Mouse (Mus musculus): ENCODE results near the gene Rhbdl3. TPM values are rescaled to one million over a fixed set of nuclear protein-coding genes. Genes with fewer than 3 reads are reported as not detected.
A peak's percentile ranks its signal among the peaks of the same experiment; 100 is the strongest.

The Rhbdl3 gene
- polyA plus RNA-seq, 1 experiment from 2014 or later: 0.71 TPM

GRCm38 (mm10) chr11:80312565-80312964 is 11.9 kb downstream of the Rhbdl3 start:
- Histone ChIP-seq H3K36me3 (no peaks in the 10 kb centered on the region), H3K9ac (no peak overlapping the region), H3K27me3 (replicated peaks) (peaks cover 30% of the 10 kb centered on the region), H3K4me3 (no peak overlapping the region), H3K4me2 (no peak overlapping the region), H3K4me1 (no peaks in the 10 kb centered on the region), H3K9me3 (no peaks in the 10 kb centered on the region), H3K27ac (replicated peaks) (no peak overlapping the region)
- WGBS: under 1% methylated on average over 6 of the region's 6 CpGs
- no peak for ATAC-seq (ENCODE audit: extremely low read depth, insufficient number of reproducible peaks, low FRiP score, low TSS enrichment)

- no peaks in the 10 kb centered on the region for H3K9me3 ChIP-seq
- WGBS: 58% methylated on average over 1 of the region's 1 CpGs
- H3K4me3 ChIP-seq: no peak overlapping the region
- no peak overlapping the region for H3K4me2 ChIP-seq
- no peaks in the 10 kb centered on the region for H3K36me3 ChIP-seq
- H3K27ac ChIP-seq (replicated peaks): no peak overlapping the region
- no peak for ATAC-seq (ENCODE audit: extremely low read depth, insufficient number of reproducible peaks, low FRiP score, low TSS enrichment)
- peaks cover 30% of the 10 kb centered on the region for H3K27me3 ChIP-seq (replicated peaks)
- H3K9ac ChIP-seq: no peak overlapping the region
- H3K4me1 ChIP-seq: no peaks in the 10 kb centered on the region
Observed at GRCm38 (mm10) chr11:80313462-80313861, 12.8 kb downstream of the Rhbdl3 start.

- no peak overlapping the region for H3K9ac ChIP-seq
- no peaks in the 10 kb centered on the region for H3K4me1 ChIP-seq
- no peaks in the 10 kb centered on the region for H3K36me3 ChIP-seq
- no peak overlapping the region for H3K27ac ChIP-seq (replicated peaks)
- H3K27me3 ChIP-seq (replicated peaks): peaks cover 30% of the 10 kb centered on the region
- no peak overlapping the region for H3K4me3 ChIP-seq
- ATAC-seq (ENCODE audit: extremely low read depth, insufficient number of reproducible peaks, low FRiP score, low TSS enrichment): no peak
- no peak overlapping the region for H3K4me2 ChIP-seq
- 61% methylated on average over 4 of the region's 4 CpGs for WGBS
- no peaks in the 10 kb centered on the region for H3K9me3 ChIP-seq
Observed at GRCm38 (mm10) chr11:80313944-80314343, 13.2 kb downstream of the Rhbdl3 start.

GRCm38 (mm10) chr11:80315743-80316639 is 15.3 kb downstream of the Rhbdl3 start:
- H3K27me3 ChIP-seq (replicated peaks): peaks cover 20% of the 10 kb centered on the region
- H3K4me1 ChIP-seq: no peaks in the 10 kb centered on the region
- no peaks in the 10 kb centered on the region for H3K36me3 ChIP-seq
- no peak overlapping the region for H3K27ac ChIP-seq (replicated peaks)
- WGBS: 58% methylated on average over 10 of the region's 10 CpGs
- H3K9me3 ChIP-seq: no peaks in the 10 kb centered on the region
- ATAC-seq (ENCODE audit: extremely low read depth, insufficient number of reproducible peaks, low FRiP score, low TSS enrichment): no peak
- no peak overlapping the region for H3K4me3 ChIP-seq
- H3K4me2 ChIP-seq: no peak overlapping the region
- H3K9ac ChIP-seq: no peak overlapping the region

- 0 out of 2 replicates have a peak, but pooled peaks cover 8% of the 10 kb centered on the region for H3K27me3 ChIP-seq (replicated peaks)
- H3K9ac ChIP-seq: no peak overlapping the region
- H3K9me3 ChIP-seq: no peaks in the 10 kb centered on the region
- H3K36me3 ChIP-seq: no peaks in the 10 kb centered on the region
- ATAC-seq (ENCODE audit: extremely low read depth, insufficient number of reproducible peaks, low FRiP score, low TSS enrichment): no peak
- 51% methylated on average over 13 of the region's 13 CpGs for WGBS
- no peak overlapping the region for H3K4me2 ChIP-seq
- H3K27ac ChIP-seq (replicated peaks): no peak overlapping the region
- no peaks in the 10 kb centered on the region for H3K4me1 ChIP-seq
- no peak overlapping the region for H3K4me3 ChIP-seq
Observed at GRCm38 (mm10) chr11:80323255-80323654, 22.5 kb downstream of the Rhbdl3 start.

- ATAC-seq (ENCODE audit: extremely low read depth, insufficient number of reproducible peaks, low FRiP score, low TSS enrichment): no peak
- H3K4me1 ChIP-seq: no peaks in the 10 kb centered on the region
- H3K4me2 ChIP-seq: no peak overlapping the region
- H3K27ac ChIP-seq (replicated peaks): no peak overlapping the region
- H3K4me3 ChIP-seq: no peak overlapping the region
- H3K36me3 ChIP-seq: no peaks in the 10 kb centered on the region
- 0 out of 2 replicates have a peak, but pooled peaks cover 8% of the 10 kb centered on the region for H3K27me3 ChIP-seq (replicated peaks)
- no peak overlapping the region for H3K9ac ChIP-seq
- WGBS: 81% methylated on average over 6 of the region's 6 CpGs
- no peaks in the 10 kb centered on the region for H3K9me3 ChIP-seq
Observed at GRCm38 (mm10) chr11:80324636-80325035, 23.9 kb downstream of the Rhbdl3 start.

- WGBS: 62% methylated on average over 12 of the region's 12 CpGs
- no peaks in the 10 kb centered on the region for H3K9me3 ChIP-seq
- H3K4me2 ChIP-seq: no peak overlapping the region
- H3K4me1 ChIP-seq: peaks cover 17% of the 10 kb centered on the region
- no peak for ATAC-seq (ENCODE audit: extremely low read depth, insufficient number of reproducible peaks, low FRiP score, low TSS enrichment)
- no peak overlapping the region for H3K9ac ChIP-seq
- no peaks in the 10 kb centered on the region for H3K36me3 ChIP-seq
- no peak overlapping the region for H3K27ac ChIP-seq (replicated peaks)
- peaks cover 27% of the 10 kb centered on the region for H3K27me3 ChIP-seq (replicated peaks)
- H3K4me3 ChIP-seq: no peak overlapping the region
Observed at GRCm38 (mm10) chr11:80332709-80333400, 32.1 kb downstream of the Rhbdl3 start.

GRCm38 (mm10) chr11:80335609-80336350 is 35.1 kb downstream of the Rhbdl3 start:
- Histone ChIP-seq H3K4me1 (peaks cover 17% of the 10 kb centered on the region), H3K27ac (replicated peaks) (no peak overlapping the region), H3K36me3 (no peaks in the 10 kb centered on the region), H3K9ac (no peak overlapping the region), H3K9me3 (no peaks in the 10 kb centered on the region), H3K4me3 (no peak overlapping the region), H3K27me3 (replicated peaks) (peaks cover 27% of the 10 kb centered on the region), H3K4me2 (no peak overlapping the region)
- WGBS: 8% methylated on average over 7 of the region's 7 CpGs
- no peak for ATAC-seq (ENCODE audit: extremely low read depth, insufficient number of reproducible peaks, low FRiP score, low TSS enrichment)

GRCm38 (mm10) chr11:80336351-80336730 is 35.6 kb downstream of the Rhbdl3 start:
- Histone ChIP-seq H3K27me3 (replicated peaks) (peaks cover 26% of the 10 kb centered on the region), H3K9ac (no peak overlapping the region), H3K4me2 (peak overlapping the region; percentile 18), H3K4me1 (peaks cover 17% of the 10 kb centered on the region), H3K9me3 (no peaks in the 10 kb centered on the region), H3K36me3 (no peaks in the 10 kb centered on the region), H3K27ac (replicated peaks) (peak overlapping the region; percentile 20; the same call in 1 of the 2 replicates), H3K4me3 (no peak overlapping the region)
- 11% methylated on average over 6 of the region's 6 CpGs for WGBS
- no peak for ATAC-seq (ENCODE audit: extremely low read depth, insufficient number of reproducible peaks, low FRiP score, low TSS enrichment)

GRCm38 (mm10) chr11:80342482-80342881 is 41.8 kb downstream of the Rhbdl3 start:
- H3K9ac ChIP-seq: no peak overlapping the region
- no peak overlapping the region for H3K27ac ChIP-seq (replicated peaks)
- no peaks in the 10 kb centered on the region for H3K4me1 ChIP-seq
- H3K36me3 ChIP-seq: no peaks in the 10 kb centered on the region
- H3K4me2 ChIP-seq: no peak overlapping the region
- 13% methylated on average over 2 of the region's 2 CpGs for WGBS
- no peaks in the 10 kb centered on the region for H3K27me3 ChIP-seq (replicated peaks)
- no peak overlapping the region for H3K4me3 ChIP-seq
- H3K9me3 ChIP-seq: no peaks in the 10 kb centered on the region
- no peak for ATAC-seq (ENCODE audit: extremely low read depth, insufficient number of reproducible peaks, low FRiP score, low TSS enrichment)

- whole genome bisulfite sequencing: 64% methylated on average over 5 of the region's 5 CpGs
- Histone ChIP-seq H3K27me3 (replicated peaks) (0 out of 2 replicates have a peak, but pooled peaks cover 5% of the 10 kb centered on the region), H3K4me1 (no peaks in the 10 kb centered on the region), H3K4me3 (no peak overlapping the region), H3K27ac (replicated peaks) (no peak overlapping the region), H3K36me3 (no peaks in the 10 kb centered on the region), H3K4me2 (no peak overlapping the region), H3K9ac (no peak overlapping the region), H3K9me3 (no peaks in the 10 kb centered on the region)
- no peak for ATAC-seq (ENCODE audit: extremely low read depth, insufficient number of reproducible peaks, low FRiP score, low TSS enrichment)
Observed at GRCm38 (mm10) chr11:80351832-80352430, 51.2 kb downstream of the Rhbdl3 start.
